ENCODE assay signal across 13 mouse cellular contexts in the genomic region with DNA sequence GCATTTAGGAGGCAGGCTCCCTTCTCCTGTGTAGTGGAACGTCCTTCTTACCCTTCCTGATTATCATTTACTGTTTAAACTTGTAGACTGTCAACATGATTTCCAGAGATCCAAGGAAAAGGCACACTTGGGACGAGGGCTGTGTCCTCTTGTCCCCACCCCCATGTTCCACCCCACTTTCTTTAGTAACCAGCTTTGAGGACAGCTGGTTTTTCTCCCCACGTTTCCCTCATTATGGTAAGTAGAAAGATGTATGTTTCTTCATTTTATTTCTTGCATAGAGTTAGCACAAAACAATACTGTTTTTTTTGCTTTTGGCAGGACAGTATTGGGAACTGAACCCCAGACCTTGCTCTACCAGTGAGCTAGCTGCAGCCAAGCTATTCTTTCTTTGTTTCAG. TPM values are rescaled to one million over a fixed set of nuclear protein-coding genes. Genes with fewer than 3 reads are reported as not detected.
"Had no signal": no experiment of that assay in that cellular context is flagged by ENCODE, and none has a peak within 500 bp of the region (broad histone marks: within the 10 kb centered on the region; RNA-seq: fewer than 3 reads in every experiment).

No protein-coding gene starts in this region.

- DNase-seq: retina, postnatal 1 day; right cerebral cortex, adult 18-20 months; right cerebral cortex, postnatal 14 days; right cerebral cortex, postnatal 25 days; right cerebral cortex, postnatal 4 days; spleen, adult 18-20 months; thymus, adult 18-20 months; thymus, adult 2 months; thymus, postnatal 14 days; thymus, postnatal 25 days; thymus, postnatal 36 days; thymus, postnatal 4 days had no signal

RNA-seq across cellular contexts. Expression of a gene that starts 34.8 kb away (rescaled TPM):
- total RNA-seq: neutrophil, adult 5-6 weeks had no signal
